Mouse (Mus musculus): Measurements from ENCODE around the gene Gm5168.
"Not testable (repeated sequence)": the region's sequence is repeated elsewhere in the genome, so short reads cannot be mapped to it uniquely, and the experiment has no call there.

Gene Gm5168

GRCm38 (mm10) chrX:26050941-26051340 lies at the start of gene Gm5168:
Gene Gm5168 (minus strand): TSS chrX:26051041.
- DNase-seq (ENCODE audit: low read depth) = not testable (repeated sequence)

Measured in naive thymus-derived CD4-positive, alpha-beta T cell, adult 2 months (primary cell).